Mouse (Mus musculus) small intestine, adult 2 months (tissue): ENCODE measurements around the gene Msh3. TPM values are rescaled to one million over a fixed set of nuclear protein-coding genes. Genes with fewer than 3 reads are reported as not detected.
A peak's percentile ranks its signal among the peaks of the same experiment; 100 is the strongest.

ENCODE experiments used
- H3K27ac ChIP-seq: fragments of 200-500 bp; 2 replicates; pipeline ENCODE4 v1.5.1; 2012; ENCODE audit warnings: low read depth, low read length, control low read depth, inconsistent platforms; ENCODE audit not compliant: insufficient read depth
- H3K27me3 ChIP-seq: fragments of 200-500 bp; 2 replicates; pipeline ENCODE4 v1.6.1; 2012; ENCODE audit warnings: mild to moderate bottlenecking, moderate library complexity, low read length, inconsistent platforms; ENCODE audit not compliant: control insufficient read depth, insufficient read depth
- H3K36me3 ChIP-seq: fragments of 200-500 bp; 2 replicates; pipeline ENCODE4 v1.6.1; 2012; ENCODE audit warnings: mild to moderate bottlenecking, low read length, control low read depth, inconsistent platforms; ENCODE audit not compliant: control insufficient read depth, insufficient read depth
- H3K4me1 ChIP-seq: fragments of 200-500 bp; 2 replicates; pipeline ENCODE4 v1.6.1; 2012; ENCODE audit warnings: low read length, inconsistent platforms, mixed read lengths; ENCODE audit not compliant: control insufficient read depth, insufficient read depth, insufficient read length
- H3K4me3 ChIP-seq: fragments of 200-500 bp; 2 replicates; pipeline ENCODE4 v1.5.1; 2012; ENCODE audit warnings: low read depth, mild to moderate bottlenecking, control low read depth, inconsistent platforms, low read length, moderate library complexity
- CTCF ChIP-seq: fragments of 200-500 bp; IDR thresholded peaks from 2 replicates; pipeline ENCODE4 v1.5.1; 2012; ENCODE audit warnings: low read depth, mild to moderate bottlenecking, control low read depth, inconsistent platforms, low read length, moderate library complexity, mixed read lengths; ENCODE audit not compliant: insufficient replicate concordance, insufficient read length; ENCODE audit errors: extremely low read depth
- POLR2A ChIP-seq: fragments of 200-500 bp; IDR thresholded peaks from 2 replicates; pipeline ENCODE4 v1.6.1; 2012; ENCODE audit warnings: low read depth, mild to moderate bottlenecking, control low read depth, inconsistent platforms, low read length, moderate library complexity
- WGBS: fragments of 180-500 bp; shearing (Covaris S2); methylation state at CpG from one replicate; pipeline ENCODE4 v1.1.7; 2018; 5-methylcytosine and 5-hydroxymethylcytosine counted together
- polyA plus RNA-seq: library from polyadenylated mRNA; depleted of rRNA; stranded (reverse); fragments of >200 nt; gene quantifications from 2 replicates; pipeline ENCODE4 v1.2.3, GENCODE M21; 2012

Msh3 gene
- polyA plus RNA-seq, 1 experiment = 2.6 TPM

DNA sequence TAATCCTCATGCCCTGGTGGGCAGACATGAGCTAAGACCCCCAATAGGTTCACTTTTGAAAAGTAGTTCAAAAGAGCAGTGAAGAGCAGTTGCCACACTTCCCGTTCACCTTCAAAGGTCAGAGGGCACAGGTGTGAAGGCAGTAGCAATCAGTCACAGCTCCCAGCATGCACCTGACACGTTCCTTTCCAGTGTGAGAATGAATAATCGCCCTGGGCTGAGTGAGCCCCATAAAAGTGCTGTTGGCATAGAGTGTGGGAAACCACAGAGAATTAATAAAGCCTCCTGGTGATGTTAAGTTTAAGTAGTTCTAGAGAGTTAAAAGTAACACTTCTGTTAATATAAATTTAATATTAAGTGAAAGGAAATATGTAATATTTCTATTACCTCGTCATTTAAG is 63.2 kb downstream of the Msh3 start:
- TF ChIP-seq CTCF (no peak), POLR2A (no peak)
- H3K27me3 ChIP-seq = no peaks in the 10 kb centered on the region
- H3K4me3 ChIP-seq = no peak overlapping the region
- no peak overlapping the region for H3K27ac ChIP-seq
- WGBS = 37% methylated on average over 4 of the region's 4 CpGs
- peaks cover 1% of the 10 kb centered on the region for H3K36me3 ChIP-seq
- H3K4me1 ChIP-seq = no peaks in the 10 kb centered on the region

- no peak overlapping the region for H3K27ac ChIP-seq
- H3K4me1 ChIP-seq = 0 out of 2 replicates have a peak, but pooled peaks cover 4% of the 10 kb centered on the region
- 85% methylated on average over 2 of the region's 2 CpGs for WGBS
- peaks cover 2% of the 10 kb centered on the region; the same call in 1 of the 2 replicates for H3K36me3 ChIP-seq
- H3K27me3 ChIP-seq = no peaks in the 10 kb centered on the region
- H3K4me3 ChIP-seq = no peak overlapping the region
- TF ChIP-seq POLR2A = no peak
- no peak for TF ChIP-seq CTCF
These were observed 77.8 kb downstream of the Msh3 start for GRCm38 (mm10) chr13:92277027-92277426.

- H3K27me3 ChIP-seq = no peaks in the 10 kb centered on the region
- TF ChIP-seq CTCF = no peak
- TF ChIP-seq POLR2A = no peak
- peaks cover 2% of the 10 kb centered on the region; the same call in 1 of the 2 replicates for H3K36me3 ChIP-seq
- no peak overlapping the region for H3K27ac ChIP-seq
- 95% methylated on average over 9 of the region's 9 CpGs for WGBS
- H3K4me1 ChIP-seq = 0 out of 2 replicates have a peak, but pooled peaks cover 4% of the 10 kb centered on the region
- no peak overlapping the region for H3K4me3 ChIP-seq
These were observed 79.5 kb downstream of the Msh3 start for GRCm38 (mm10) chr13:92275292-92275691.

GRCm38 (mm10) chr13:92274274-92275198 is 80.3 kb downstream of the Msh3 start:
- Histone ChIP-seq H3K36me3 (peaks cover 2% of the 10 kb centered on the region; the same call in 1 of the 2 replicates), H3K27me3 (no peaks in the 10 kb centered on the region), H3K27ac (no peak overlapping the region), H3K4me1 (0 out of 2 replicates have a peak, but pooled peaks cover 4% of the 10 kb centered on the region), H3K4me3 (no peak overlapping the region)
- TF ChIP-seq POLR2A = no peak
- no peak for TF ChIP-seq CTCF
- WGBS = 12% methylated on average over 14 of the region's 14 CpGs

GRCm38 (mm10) chr13:92267076-92267475 is 87.7 kb downstream of the Msh3 start:
- 56% methylated on average over 3 of the region's 3 CpGs for WGBS
- Histone ChIP-seq H3K36me3 (peaks cover 6% of the 10 kb centered on the region; the same call in 1 of the 2 replicates), H3K4me3 (no peak overlapping the region)

DNA sequence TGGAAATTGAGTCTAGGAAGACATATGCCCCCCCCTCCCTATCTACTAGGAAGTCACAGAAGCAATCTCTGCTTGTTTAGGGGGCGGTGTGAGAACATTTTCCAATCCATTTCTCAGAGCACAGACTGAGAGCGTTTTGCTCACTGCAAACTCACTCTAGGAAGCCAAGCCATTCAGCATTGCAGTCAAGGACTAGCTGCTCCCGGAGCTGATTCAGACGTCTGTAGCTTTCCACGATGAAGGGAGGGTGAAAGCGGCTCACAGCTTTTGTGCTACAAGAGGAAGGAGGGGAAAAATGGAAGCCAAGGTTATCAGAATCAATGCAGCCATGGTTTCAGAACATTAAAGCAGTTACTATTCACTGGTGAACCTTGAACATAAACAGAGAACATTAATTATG is 91.2 kb downstream of the Msh3 start:
- Histone ChIP-seq H3K4me3 (no peak overlapping the region), H3K27ac (no peak overlapping the region), H3K27me3 (no peaks in the 10 kb centered on the region), H3K4me1 (no peaks in the 10 kb centered on the region), H3K36me3 (peaks cover 10% of the 10 kb centered on the region; the same call in 1 of the 2 replicates)
- WGBS = 94% methylated on average over 6 of the region's 6 CpGs
- TF ChIP-seq POLR2A (no peak), CTCF (no peak)

More at GRCm38 (mm10) chr13:92267076-92267475, 87.7 kb downstream of the Msh3 start:
- Histone ChIP-seq H3K27ac (no peak overlapping the region), H3K27me3 (no peaks in the 10 kb centered on the region), H3K4me1 (no peaks in the 10 kb centered on the region)
- TF ChIP-seq POLR2A (no peak), CTCF (peak; percentile 12; the same call in 1 of the 2 replicates)

- WGBS = 83% methylated on average over 5 of the region's 5 CpGs
- H3K27ac ChIP-seq = no peak overlapping the region
- H3K36me3 ChIP-seq = peaks cover 12% of the 10 kb centered on the region
- no peaks in the 10 kb centered on the region for H3K27me3 ChIP-seq
- no peak overlapping the region for H3K4me3 ChIP-seq
- H3K4me1 ChIP-seq = no peaks in the 10 kb centered on the region
- TF ChIP-seq CTCF (no peak), POLR2A (no peak)
These were observed 93.5 kb downstream of the Msh3 start for GRCm38 (mm10) chr13:92261329-92261728.
